Mouse (Mus musculus) cerebellum, adult 9-11 months (tissue): ENCODE data around the gene Aatk.

Experiments
- DNase-seq: peaks from one replicate; pipeline ENCODE4 v3.0.0; 2022

Aatk gene

GRCm38 (mm10) chr11:120051124-120051811, 4.3 kb upstream of the Aatk start:
- DNase-seq: peak; percentile 74

- DNase-seq: peak; percentile 67
These were observed 2.1 kb upstream of the Aatk start for GRCm38 (mm10) chr11:120049067-120049466.

- DNase-seq: peak; percentile 76
These were observed 1.2 kb upstream of the Aatk start for GRCm38 (mm10) chr11:120048252-120048556.

- DNase-seq: peak; percentile 77
These were observed 724 bp upstream of the Aatk start for GRCm38 (mm10) chr11:120047531-120048251.

GRCm38 (mm10) chr11:120045839-120046552, 971 bp downstream of the Aatk start:
- DNase-seq: peak; percentile 81

GRCm38 (mm10) chr11:120045341-120045740, 1.6 kb downstream of the Aatk start:
- DNase-seq: peak; percentile 74

GRCm38 (mm10) chr11:120042141-120042838, 4.7 kb downstream of the Aatk start:
- DNase-seq: peak; percentile 67

- DNase-seq: peak; percentile 82
These were observed 5.5 kb downstream of the Aatk start for GRCm38 (mm10) chr11:120041191-120042123.

- DNase-seq: peak; percentile 71
These were observed 6.5 kb downstream of the Aatk start for GRCm38 (mm10) chr11:120040440-120040839.

GRCm38 (mm10) chr11:120039581-120039980, 7.4 kb downstream of the Aatk start:
- DNase-seq: peak; percentile 59

- DNase-seq: no peak
These were observed 12.2 kb downstream of the Aatk start for GRCm38 (mm10) chr11:120034762-120035161.

- DNase-seq: no peak
These were observed 12.7 kb downstream of the Aatk start for GRCm38 (mm10) chr11:120034306-120034705.

GRCm38 (mm10) chr11:120033473-120033872, 13.5 kb downstream of the Aatk start:
- no peak for DNase-seq

- no peak for DNase-seq
These were observed 14.9 kb downstream of the Aatk start for GRCm38 (mm10) chr11:120032052-120032451.

GRCm38 (mm10) chr11:120030145-120030901, 16.6 kb downstream of the Aatk start:
- peak; percentile 84 for DNase-seq

GRCm38 (mm10) chr11:120029431-120030144, 17.4 kb downstream of the Aatk start:
- peak; percentile 75 for DNase-seq

- no peak for DNase-seq
These were observed 18.5 kb downstream of the Aatk start for GRCm38 (mm10) chr11:120028319-120029092.

GRCm38 (mm10) chr11:120026941-120027340, 20.0 kb downstream of the Aatk start:
- no peak for DNase-seq

GRCm38 (mm10) chr11:120022841-120023240, 24.1 kb downstream of the Aatk start:
- peak; percentile 86 for DNase-seq

- peak; percentile 79 for DNase-seq
These were observed 24.8 kb downstream of the Aatk start for GRCm38 (mm10) chr11:120022216-120022615.
